Mouse (Mus musculus): ENCODE measurements around the gene Itga8. TPM values are rescaled to one million over a fixed set of nuclear protein-coding genes. Genes with fewer than 3 reads are reported as not detected.

The Itga8 gene
- total RNA-seq, 1 experiment from 2014 or later = 4.3 TPM

- no peak for ATAC-seq (ENCODE audit: extremely low read depth, insufficient number of reproducible peaks, low FRiP score, poor library complexity, severe bottlenecking)
These were observed 1.1 kb downstream of the Itga8 start for GRCm38 (mm10) chr2:12300449-12301228.

GRCm38 (mm10) chr2:12297287-12297686 is 4.4 kb downstream of the Itga8 start:
- no peak for ATAC-seq (ENCODE audit: extremely low read depth, insufficient number of reproducible peaks, low FRiP score, poor library complexity, severe bottlenecking)

GRCm38 (mm10) chr2:12295150-12295549 is 6.6 kb downstream of the Itga8 start:
- ATAC-seq (ENCODE audit: extremely low read depth, insufficient number of reproducible peaks, low FRiP score, poor library complexity, severe bottlenecking) = no peak

- ATAC-seq (ENCODE audit: extremely low read depth, insufficient number of reproducible peaks, low FRiP score, poor library complexity, severe bottlenecking) = peak; percentile 68
These were observed 7.7 kb downstream of the Itga8 start for GRCm38 (mm10) chr2:12294060-12294459.

GRCm38 (mm10) chr2:12293458-12293857 is 8.3 kb downstream of the Itga8 start:
- no peak for ATAC-seq (ENCODE audit: extremely low read depth, insufficient number of reproducible peaks, low FRiP score, poor library complexity, severe bottlenecking)

GRCm38 (mm10) chr2:12292023-12292820 is 9.5 kb downstream of the Itga8 start:
- ATAC-seq (ENCODE audit: extremely low read depth, insufficient number of reproducible peaks, low FRiP score, poor library complexity, severe bottlenecking) = no peak

- no peak for ATAC-seq (ENCODE audit: extremely low read depth, insufficient number of reproducible peaks, low FRiP score, poor library complexity, severe bottlenecking)
These were observed 11.5 kb downstream of the Itga8 start for GRCm38 (mm10) chr2:12290235-12290634.

- ATAC-seq (ENCODE audit: extremely low read depth, insufficient number of reproducible peaks, low FRiP score, poor library complexity, severe bottlenecking) = no peak
These were observed 13.9 kb downstream of the Itga8 start for GRCm38 (mm10) chr2:12287831-12288230.

- ATAC-seq (ENCODE audit: extremely low read depth, insufficient number of reproducible peaks, low FRiP score, poor library complexity, severe bottlenecking) = peak; percentile 69; the same call in 1 of the 2 replicates
These were observed 21.1 kb downstream of the Itga8 start for GRCm38 (mm10) chr2:12280664-12281063.

GRCm38 (mm10) chr2:12279070-12279612 is 22.6 kb downstream of the Itga8 start:
- ATAC-seq (ENCODE audit: extremely low read depth, insufficient number of reproducible peaks, low FRiP score, poor library complexity, severe bottlenecking) = peak; percentile 67

- no peak for ATAC-seq (ENCODE audit: extremely low read depth, insufficient number of reproducible peaks, low FRiP score, poor library complexity, severe bottlenecking)
These were observed 44.9 kb downstream of the Itga8 start for GRCm38 (mm10) chr2:12256635-12257317.

- ATAC-seq (ENCODE audit: extremely low read depth, insufficient number of reproducible peaks, low FRiP score, poor library complexity, severe bottlenecking) = no peak
These were observed 45.8 kb downstream of the Itga8 start for GRCm38 (mm10) chr2:12255901-12256300.

GRCm38 (mm10) chr2:12235345-12235744 is 66.4 kb downstream of the Itga8 start:
- ATAC-seq (ENCODE audit: extremely low read depth, insufficient number of reproducible peaks, low FRiP score, poor library complexity, severe bottlenecking) = no peak

GRCm38 (mm10) chr2:12229721-12230120 is 72.0 kb downstream of the Itga8 start:
- ATAC-seq (ENCODE audit: extremely low read depth, insufficient number of reproducible peaks, low FRiP score, poor library complexity, severe bottlenecking) = no peak

GRCm38 (mm10) chr2:12228335-12228734 is 73.4 kb downstream of the Itga8 start:
- peak; percentile 51; the same call in 1 of the 2 replicates for ATAC-seq (ENCODE audit: extremely low read depth, insufficient number of reproducible peaks, low FRiP score, poor library complexity, severe bottlenecking)

- ATAC-seq (ENCODE audit: extremely low read depth, insufficient number of reproducible peaks, low FRiP score, poor library complexity, severe bottlenecking) = no peak
These were observed 74.5 kb downstream of the Itga8 start for GRCm38 (mm10) chr2:12227243-12227642.

- ATAC-seq (ENCODE audit: extremely low read depth, insufficient number of reproducible peaks, low FRiP score, poor library complexity, severe bottlenecking) = no peak
These were observed 75.4 kb downstream of the Itga8 start for GRCm38 (mm10) chr2:12226367-12226766.

GRCm38 (mm10) chr2:12221671-12222070 is 80.1 kb downstream of the Itga8 start:
- ATAC-seq (ENCODE audit: extremely low read depth, insufficient number of reproducible peaks, low FRiP score, poor library complexity, severe bottlenecking) = no peak

- no peak for ATAC-seq (ENCODE audit: extremely low read depth, insufficient number of reproducible peaks, low FRiP score, poor library complexity, severe bottlenecking)
These were observed 88.3 kb downstream of the Itga8 start for GRCm38 (mm10) chr2:12213464-12213790.

Data from neutrophil, adult 5-6 weeks (primary cell).